Mouse (Mus musculus) right cerebral cortex, postnatal 36 days (tissue): ENCODE results near the gene Sh3bp2.

Experiments used
- DNase-seq, 2 experiments: peaks; one replicate each; pipeline ENCODE4 v3.0.0; 2022; ENCODE audit warnings: low spot score in 2 of 2, mixed read lengths in 1 of 2

Sh3bp2 gene

GRCm38 (mm10) chr5:34526477-34526775, 788 bp downstream of the Sh3bp2 start:
- DNase-seq, result no peak

- DNase-seq, result no peak
These were observed 1.7 kb downstream of the Sh3bp2 start for GRCm38 (mm10) chr5:34527352-34527751.

- no peak for DNase-seq
These were observed 3.1 kb downstream of the Sh3bp2 start for GRCm38 (mm10) chr5:34528724-34529123.

GRCm38 (mm10) chr5:34530116-34530515, 4.5 kb downstream of the Sh3bp2 start:
- DNase-seq, result no peak

- DNase-seq, result no peak
These were observed 5.0 kb downstream of the Sh3bp2 start for GRCm38 (mm10) chr5:34530687-34531086.

GRCm38 (mm10) chr5:34533066-34533465, 7.4 kb downstream of the Sh3bp2 start:
- no peak for DNase-seq

- peak in 1 of 2 experiments; percentile 41 for DNase-seq
These were observed 8.2 kb downstream of the Sh3bp2 start for GRCm38 (mm10) chr5:34533820-34534219.

- no peak for DNase-seq
These were observed 9.3 kb downstream of the Sh3bp2 start for GRCm38 (mm10) chr5:34534776-34535581.

GRCm38 (mm10) chr5:34535831-34536230, 10.2 kb downstream of the Sh3bp2 start:
- DNase-seq, result no peak

GRCm38 (mm10) chr5:34538079-34538478, 12.4 kb downstream of the Sh3bp2 start:
- no peak for DNase-seq

- no peak for DNase-seq
These were observed 12.9 kb downstream of the Sh3bp2 start for GRCm38 (mm10) chr5:34538527-34538926.

GRCm38 (mm10) chr5:34539121-34539520, 13.5 kb downstream of the Sh3bp2 start:
- no peak for DNase-seq

- no peak for DNase-seq
These were observed 16.5 kb downstream of the Sh3bp2 start for GRCm38 (mm10) chr5:34542166-34542565.

- DNase-seq, result no peak
These were observed 17.5 kb downstream of the Sh3bp2 start for GRCm38 (mm10) chr5:34543114-34543513.

GRCm38 (mm10) chr5:34547410-34547809, 21.8 kb downstream of the Sh3bp2 start:
- no peak for DNase-seq

GRCm38 (mm10) chr5:34549135-34549482, 23.5 kb downstream of the Sh3bp2 start:
- DNase-seq, result no peak

GRCm38 (mm10) chr5:34549483-34550221, 24.0 kb downstream of the Sh3bp2 start:
- no peak for DNase-seq

GRCm38 (mm10) chr5:34550251-34550650, 24.6 kb downstream of the Sh3bp2 start:
- DNase-seq, result no peak

GRCm38 (mm10) chr5:34551821-34552220, 26.2 kb downstream of the Sh3bp2 start:
- DNase-seq, result no peak

GRCm38 (mm10) chr5:34563854-34564253, 38.2 kb downstream of the Sh3bp2 start:
- DNase-seq, result no peak

- no peak for DNase-seq
These were observed 38.7 kb downstream of the Sh3bp2 start for GRCm38 (mm10) chr5:34564291-34564690.

- peak in 1 of 2 experiments; percentile 31 for DNase-seq
These were observed 40.1 kb downstream of the Sh3bp2 start for GRCm38 (mm10) chr5:34565545-34566283.

- DNase-seq, result no peak
These were observed 45.9 kb downstream of the Sh3bp2 start for GRCm38 (mm10) chr5:34571551-34571950.
